Mouse (Mus musculus) left cerebral cortex, postnatal 25 days (tissue): Measurements from ENCODE around the gene Sh3rf1. TPM values are rescaled to one million over a fixed set of nuclear protein-coding genes. Genes with fewer than 3 reads are reported as not detected.
A peak's percentile ranks its signal among the peaks of the same experiment; 100 is the strongest.
"Not testable (repeated sequence)": the region's sequence is repeated elsewhere in the genome, so short reads cannot be mapped to it uniquely, and the experiment has no call there.

Experiments
- DNase-seq, 2 experiments: peaks; one replicate each; pipeline ENCODE4 v3.0.0; 2022; ENCODE audit warnings: low spot score in 2 of 2, mixed read lengths in 1 of 2
- intact Hi-C: fragments of 180-260 bp; cut with DNase I; formaldehyde crosslinking; loops from one replicate; pipeline ENCODE4 v1.15.1; 2025
- total RNA-seq, 2 experiments: library from RNA; stranded (reverse); gene quantifications; 2 replicates each; pipeline ENCODE4 v1.2.3; 2021

The Sh3rf1 gene
- total RNA-seq, 2 experiments from 2014 or later, result 36.8 to 39.8 TPM

DNA sequence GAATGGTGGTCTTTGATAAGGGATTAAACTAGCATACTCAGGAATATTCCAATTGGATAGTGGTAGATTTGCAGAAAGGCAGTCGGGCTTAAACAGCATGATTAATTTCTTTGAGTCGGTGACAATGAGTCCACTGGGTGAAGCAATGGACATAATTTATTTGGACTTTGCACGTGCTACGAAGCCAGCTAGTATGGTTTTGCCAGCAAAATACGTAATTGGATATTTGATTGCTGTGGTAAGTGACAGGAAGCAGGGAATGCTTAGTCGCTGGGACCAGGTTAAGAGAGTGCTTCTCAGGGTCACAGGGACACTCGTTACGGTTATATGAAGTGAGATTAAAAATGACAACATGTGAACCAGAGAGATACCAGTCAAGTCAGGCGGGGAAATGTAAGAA, 164.7 kb downstream of the Sh3rf1 start:
- DNase-seq, result no peak
- intact Hi-C loops, result no loop called here

- no peak for DNase-seq
- intact Hi-C loops, result no loop called here
Measured at GRCm38 (mm10) chr8:61390307-61391057, 166.8 kb downstream of the Sh3rf1 start.

GRCm38 (mm10) chr8:61391058-61391434, 167.4 kb downstream of the Sh3rf1 start:
- no peak for DNase-seq
- intact Hi-C loops, result no loop called here

DNA sequence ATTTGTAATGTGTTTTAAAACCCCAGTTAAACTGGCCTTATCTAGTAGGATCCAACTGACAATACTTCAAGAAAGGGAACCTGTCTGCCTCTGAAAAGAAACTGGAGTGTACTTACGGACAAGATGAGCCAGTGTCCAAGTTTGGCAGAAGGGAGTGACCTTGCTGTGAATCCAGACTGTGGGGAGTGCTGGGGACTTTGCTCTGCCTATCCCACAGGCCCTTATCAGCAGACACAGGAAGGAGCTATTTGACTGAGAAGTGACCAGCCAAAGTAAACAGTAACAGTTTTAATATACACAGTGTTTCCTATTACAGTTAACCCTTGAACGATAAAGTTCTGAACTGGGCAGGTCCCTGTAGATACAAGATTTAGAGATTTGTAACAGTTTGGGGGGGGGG, 173.5 kb downstream of the Sh3rf1 start:
- intact Hi-C loops, result no loop called here

DNA sequence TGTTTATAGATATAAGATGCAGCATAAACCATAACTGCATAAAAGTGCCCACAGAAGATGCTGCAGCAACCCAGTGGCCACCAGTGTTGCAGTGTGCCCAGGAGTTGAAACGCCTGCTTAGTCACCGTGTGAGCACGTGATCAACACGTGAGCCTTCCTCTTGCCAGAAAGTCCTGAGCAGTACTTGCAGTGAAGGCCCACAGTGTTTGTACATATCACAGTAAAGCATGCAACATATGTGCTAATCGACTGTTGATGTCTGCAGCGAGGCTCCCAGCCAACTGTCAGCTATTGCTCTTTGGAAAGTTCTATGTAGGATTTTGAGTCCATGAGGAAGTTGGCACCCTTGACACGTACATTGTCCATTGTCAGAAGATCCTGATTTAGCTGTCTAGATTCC, 174.1 kb downstream of the Sh3rf1 start:
- intact Hi-C loops, result no loop called here
- DNase-seq, result no peak

More for the DNA sequence above, 173.5 kb downstream of the Sh3rf1 start:
- DNase-seq, result no peak

- intact Hi-C loops, result no loop called here
- DNase-seq, result no peak
Measured at GRCm38 (mm10) chr8:61402861-61403260, 179.2 kb downstream of the Sh3rf1 start.

DNA sequence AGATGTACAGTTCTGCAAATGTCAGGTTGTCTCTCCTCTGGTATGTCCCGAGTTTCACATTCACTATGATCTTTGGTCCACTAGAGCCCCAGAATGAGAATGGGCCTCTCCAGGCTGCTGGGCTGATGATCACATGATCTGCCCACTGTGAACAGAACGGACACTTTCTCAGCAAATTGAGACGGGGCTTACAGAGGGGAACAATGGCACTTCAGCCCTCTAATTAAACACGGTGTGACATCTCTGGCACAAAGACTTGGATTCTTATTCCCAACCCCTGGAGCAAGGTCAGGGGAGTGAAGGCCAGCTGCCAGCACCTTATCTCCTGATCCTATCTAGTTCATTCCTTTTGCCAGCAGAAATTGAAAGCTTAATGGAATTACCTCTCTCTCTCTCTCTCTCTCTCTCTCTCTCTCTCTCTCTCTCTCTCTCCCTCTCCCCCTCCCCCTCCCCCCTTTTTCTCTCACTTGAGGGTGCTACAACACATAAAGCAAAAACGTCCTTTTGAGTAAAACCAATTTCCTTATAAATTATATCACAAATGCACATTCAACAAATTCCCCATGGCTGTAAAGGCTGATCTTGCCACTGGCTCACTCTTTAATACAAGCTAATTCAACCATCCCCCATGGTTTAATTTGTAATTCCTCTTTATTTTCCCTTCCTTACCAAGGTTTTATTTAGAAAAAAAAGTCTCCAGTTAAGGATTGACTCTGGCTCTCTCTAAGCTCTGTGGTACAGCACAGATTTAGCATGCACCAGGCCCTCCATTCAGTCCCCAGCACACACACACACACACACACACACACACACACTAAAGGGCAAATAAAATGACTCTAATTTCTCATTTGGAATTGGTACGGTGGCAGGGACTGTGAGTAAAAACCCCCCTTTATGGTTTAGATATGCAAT, 179.8 kb downstream of the Sh3rf1 start:
- intact Hi-C loops, result no loop called here
- no peak for DNase-seq

- DNase-seq, result no peak
Measured at GRCm38 (mm10) chr8:61404178-61404560, 180.5 kb downstream of the Sh3rf1 start.

DNA sequence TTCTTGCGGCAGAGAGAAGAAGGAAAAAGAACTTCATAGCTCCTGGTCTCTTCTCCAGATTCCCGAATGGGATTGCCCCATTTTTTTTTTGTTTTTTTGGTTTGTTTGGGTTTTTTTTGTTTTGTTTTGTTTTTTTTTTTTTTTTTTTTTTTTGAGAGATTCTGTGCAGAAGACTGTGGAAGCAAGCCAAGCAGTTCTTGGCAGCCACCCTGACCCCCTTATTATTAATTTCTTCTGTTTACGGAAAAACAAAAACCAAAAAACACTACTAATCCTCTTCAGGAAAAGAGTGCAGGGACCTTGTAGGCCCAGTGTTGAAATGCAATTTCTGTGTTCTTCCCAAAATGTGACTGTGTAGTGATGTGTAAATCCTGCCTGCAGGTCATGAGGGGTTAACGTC, 185.4 kb downstream of the Sh3rf1 start:
- no peak for DNase-seq
- intact Hi-C loops, result no loop called here

More at GRCm38 (mm10) chr8:61404178-61404560, 180.5 kb downstream of the Sh3rf1 start:
- intact Hi-C loops, result no loop called here

GRCm38 (mm10) chr8:61409712-61410111, 186.0 kb downstream of the Sh3rf1 start:
- DNase-seq, intact Hi-C loops: not testable (repeated sequence)

GRCm38 (mm10) chr8:61419521-61419920, 195.8 kb downstream of the Sh3rf1 start:
- intact Hi-C loops, result no loop called here
- DNase-seq, result no peak

GRCm38 (mm10) chr8:61420166-61420565, 196.5 kb downstream of the Sh3rf1 start:
- intact Hi-C loops, result no loop called here

DNA sequence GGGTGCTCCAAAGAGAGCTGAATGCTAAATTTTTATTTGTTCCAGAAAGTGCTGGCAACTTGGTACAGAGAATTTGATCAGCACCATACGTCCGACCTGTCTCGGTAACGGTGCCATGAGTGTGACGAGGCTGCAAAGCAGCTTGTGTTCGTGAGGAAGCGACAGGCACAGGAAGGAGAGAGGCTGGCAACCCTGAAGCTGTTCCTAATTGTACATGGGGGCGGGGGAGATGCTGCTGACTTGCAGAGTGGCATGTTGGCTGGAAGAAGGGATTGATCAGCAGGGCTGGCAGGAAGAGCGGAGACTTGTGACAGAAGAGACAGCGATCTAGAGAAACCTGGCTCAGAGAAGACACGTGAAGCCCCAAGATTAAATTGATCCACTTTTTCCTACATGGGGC, 197.9 kb downstream of the Sh3rf1 start:
- intact Hi-C loops, result no loop called here

More at GRCm38 (mm10) chr8:61420166-61420565, 196.5 kb downstream of the Sh3rf1 start:
- DNase-seq, result no peak

DNA sequence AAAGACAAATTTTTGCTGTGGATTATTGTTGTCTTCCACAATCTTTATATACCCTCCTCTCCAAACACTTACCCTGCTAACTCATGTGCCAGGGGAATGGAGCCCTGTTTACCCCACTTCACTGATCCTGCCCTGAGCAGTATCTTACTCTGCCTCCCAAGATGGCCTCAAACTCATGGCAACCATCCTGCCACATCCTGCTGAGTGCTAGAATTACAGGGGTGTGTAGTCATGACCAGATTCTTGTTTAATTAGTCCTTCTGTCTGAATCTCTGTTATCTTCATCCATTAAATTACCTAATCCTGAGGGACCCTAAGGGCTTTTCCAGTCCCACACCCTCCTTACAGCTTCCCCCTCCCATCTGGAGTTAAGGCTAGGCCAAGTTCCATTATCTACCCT, 201.5 kb downstream of the Sh3rf1 start:
- intact Hi-C loops, result no loop called here
- no peak for DNase-seq

More for the DNA sequence above, 197.9 kb downstream of the Sh3rf1 start:
- peak; percentile 19 to 49 for DNase-seq

DNA sequence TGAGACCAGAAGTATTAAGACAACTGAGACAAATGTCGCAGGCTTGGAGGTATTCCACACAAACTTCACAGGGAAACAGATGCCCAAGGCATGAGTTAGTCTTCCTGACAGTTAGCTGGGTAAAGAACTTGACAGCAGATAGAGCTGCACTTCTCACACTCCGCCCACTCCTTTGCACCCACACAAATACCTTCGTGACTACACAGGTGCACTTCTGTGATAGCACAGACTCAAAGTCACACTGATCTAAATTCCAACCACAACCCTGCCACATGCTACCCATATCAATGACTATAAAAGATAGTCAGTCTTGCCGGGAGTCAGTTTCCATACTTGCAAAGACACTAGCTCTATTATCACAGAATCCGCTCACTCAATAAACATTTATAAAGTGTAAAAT, 202.4 kb downstream of the Sh3rf1 start:
- intact Hi-C loops, result no loop called here
- DNase-seq, result peak in 1 of 2 experiments; percentile 10

GRCm38 (mm10) chr8:61426671-61427070, 203.0 kb downstream of the Sh3rf1 start:
- DNase-seq, result no peak
- intact Hi-C loops, result no loop called here

DNA sequence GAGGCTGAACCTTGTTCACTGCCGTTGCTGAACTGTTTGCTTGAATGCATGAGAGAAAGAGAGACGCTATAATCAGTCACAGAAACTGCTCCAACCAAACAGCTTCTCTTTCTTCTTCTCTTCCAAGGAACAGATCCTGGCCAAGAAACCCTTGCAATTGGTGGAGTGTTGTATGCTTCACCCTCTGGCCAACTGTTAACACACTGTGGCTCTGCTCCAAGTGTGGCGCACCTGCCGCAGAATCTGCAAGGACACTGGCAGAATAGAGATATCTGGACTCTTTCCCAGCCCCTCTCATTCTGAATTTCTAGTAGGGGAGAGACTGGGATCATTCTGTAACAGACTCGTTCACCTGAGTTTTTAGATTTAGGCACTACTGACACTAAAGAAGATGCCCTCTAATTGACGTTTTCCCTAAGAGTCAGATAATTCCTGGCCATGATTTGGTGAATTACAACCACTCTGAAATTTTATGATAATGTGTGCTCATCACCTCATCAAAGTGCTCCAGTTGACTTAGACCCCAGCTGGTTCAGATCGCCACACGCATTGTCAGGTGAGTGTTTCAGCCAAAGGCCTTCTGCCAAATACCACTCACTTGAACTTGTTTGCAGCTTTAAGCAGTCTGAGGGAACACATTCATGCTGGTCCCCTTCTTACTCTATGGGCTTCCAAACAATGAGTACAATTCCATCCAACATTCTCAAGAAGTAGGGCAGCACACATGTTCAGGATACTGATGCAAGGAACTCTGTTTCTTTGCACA, 204.4 kb downstream of the Sh3rf1 start:
- no peak for DNase-seq
- intact Hi-C loops, result no loop called here

GRCm38 (mm10) chr8:61428821-61429482, 205.3 kb downstream of the Sh3rf1 start:
- no peak for DNase-seq
- intact Hi-C loops, result no loop called here

DNA sequence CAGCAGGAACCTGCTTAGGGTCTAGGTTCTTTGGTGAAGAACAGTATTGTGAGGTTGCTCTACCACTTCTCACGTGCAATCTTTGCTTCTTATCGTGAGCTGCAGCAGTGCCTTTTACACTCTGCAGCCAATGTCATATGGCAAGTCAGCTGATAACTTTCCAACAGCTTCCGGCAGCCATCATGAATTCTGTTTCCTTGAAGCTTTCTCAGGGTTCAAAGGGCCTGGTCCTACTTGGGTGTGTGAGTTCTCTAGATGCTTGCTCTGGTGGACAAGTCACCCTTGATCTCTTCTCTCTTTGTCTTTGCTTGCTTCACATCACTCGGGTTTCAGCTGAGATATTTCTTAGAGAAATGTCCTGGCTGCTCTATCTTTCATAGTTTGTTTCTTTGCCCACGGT, 211.8 kb downstream of the Sh3rf1 start:
- DNase-seq, result no peak

More for the DNA sequence above, 211.8 kb downstream of the Sh3rf1 start:
- intact Hi-C loops, result no loop called here
